Mouse (Mus musculus) forebrain, postnatal 0 days (tissue): Measurements from ENCODE around the gene Macf1. TPM values are rescaled to one million over a fixed set of nuclear protein-coding genes. Genes with fewer than 3 reads are reported as not detected.

Source experiments
- ATAC-seq: fragments of 200-750 bp; cut with Nextera tagmentation; 2 replicates; pipeline ENCODE4 v1.8.0; 2017; ENCODE audit warnings: mild to moderate bottlenecking, moderate library complexity
- DNase-seq: peaks from one replicate; pipeline ENCODE4 v3.0.0-alpha.2; 2015
- H3K27ac ChIP-seq: fragments of 300-500 bp; sonication (generic); 2 replicates; pipeline ENCODE4 v1.5.1; 2014; ENCODE audit warnings: low read depth, mild to moderate bottlenecking, antibody characterized with exemption, low read length, moderate library complexity, mixed read lengths
- H3K27me3 ChIP-seq: fragments of 300-500 bp; sonication (generic); 2 replicates; pipeline ENCODE4 v1.6.1; 2014; ENCODE audit warnings: mild to moderate bottlenecking, low read length, mixed read lengths; ENCODE audit not compliant: insufficient read depth
- H3K36me3 ChIP-seq: fragments of 300-500 bp; sonication (generic); 2 replicates; pipeline ENCODE4 v1.6.1; 2014; ENCODE audit warnings: mild to moderate bottlenecking, moderate library complexity; ENCODE audit not compliant: insufficient read depth
- H3K4me1 ChIP-seq: fragments of 300-500 bp; sonication (generic); 2 replicates; pipeline ENCODE4 v1.6.1; 2014; ENCODE audit warnings: antibody characterized with exemption; ENCODE audit not compliant: insufficient read depth
- H3K4me2 ChIP-seq: fragments of 300-500 bp; sonication (generic); 2 replicates; pipeline ENCODE4 v1.6.1; 2014; ENCODE audit warnings: low read depth, mild to moderate bottlenecking, moderate library complexity
- H3K4me3 ChIP-seq: fragments of 300-500 bp; sonication (generic); 2 replicates; pipeline ENCODE4 v1.5.1; 2014; ENCODE audit warnings: low read depth, low read length, mixed read lengths
- H3K9ac ChIP-seq: fragments of 300-500 bp; sonication (generic); 2 replicates; pipeline ENCODE4 v1.6.1; 2014; ENCODE audit warnings: mild to moderate bottlenecking
- H3K9me3 ChIP-seq: fragments of 300-500 bp; sonication (generic); 2 replicates; pipeline ENCODE4 v1.6.1; 2016; ENCODE audit warnings: low read length
- CTCF ChIP-seq: sonication (generic); IDR thresholded peaks from 2 replicates; pipeline ENCODE4 v1.5.1; 2016; ENCODE audit warnings: antibody characterized with exemption, control low read depth, low read depth
- WGBS: fragments of 180-500 bp; shearing (Covaris S2); extraction: QIAGEN DNeasy Blood & Tissue Kit; methylation state at CpG from one replicate; pipeline ENCODE4 v1.1.7; 2014; 5-methylcytosine and 5-hydroxymethylcytosine counted together
- polyA plus RNA-seq: library from polyadenylated mRNA; unstranded; fragments of >200 nt; fragmentation: Nextera tagmentation; extraction: Ambion mirVana; gene quantifications from 2 replicates; pipeline ENCODE4 v1.2.1, GENCODE M21; 2015
- total RNA-seq: library from RNA; depleted of rRNA; stranded (reverse); fragments of >200 nt; gene quantifications from 2 replicates; pipeline ENCODE4 v1.2.3, GENCODE M21; 2014

Gene Macf1
- total and polyA plus RNA-seq, 2 experiments from 2014 or later: 58.2 to 345 TPM

- Histone ChIP-seq H3K4me2 (no peak overlapping the region), H3K9me3 (no peaks in the 10 kb centered on the region), H3K27ac (no peak overlapping the region), H3K27me3 (no peaks in the 10 kb centered on the region), H3K36me3 (0 out of 2 replicates have a peak, but pooled peaks cover 6% of the 10 kb centered on the region), H3K4me3 (no peak overlapping the region), H3K4me1 (no peaks in the 10 kb centered on the region; the same call in 1 of the 2 replicates), H3K9ac (no peak overlapping the region)
- WGBS: 89% methylated on average over 3 of the region's 3 CpGs
- no peak for ATAC-seq
- no peak for DNase-seq
- TF ChIP-seq CTCF: no peak
These were observed 52.5 kb downstream of the Macf1 start for GRCm38 (mm10) chr4:123631654-123632053.

GRCm38 (mm10) chr4:123627683-123628082, 56.5 kb downstream of the Macf1 start:
- Histone ChIP-seq H3K4me2 (no peak overlapping the region), H3K9me3 (no peaks in the 10 kb centered on the region), H3K4me1 (peaks cover 3% of the 10 kb centered on the region; the same call in 1 of the 2 replicates), H3K27ac (no peak overlapping the region), H3K36me3 (0 out of 2 replicates have a peak, but pooled peaks cover 6% of the 10 kb centered on the region), H3K27me3 (no peaks in the 10 kb centered on the region), H3K9ac (no peak overlapping the region), H3K4me3 (no peak overlapping the region)
- no peak for ATAC-seq
- WGBS: 58% methylated on average over 5 of the region's 5 CpGs
- no peak for DNase-seq
- TF ChIP-seq CTCF: peak; percentile 19; the same call in 1 of the 2 replicates

- H3K4me2 ChIP-seq: no peak overlapping the region
- WGBS: 80% methylated on average over 6 of the region's 6 CpGs
These were observed 58.7 kb downstream of the Macf1 start for GRCm38 (mm10) chr4:123625332-123626072.

GRCm38 (mm10) chr4:123624438-123624837, 59.7 kb downstream of the Macf1 start:
- Histone ChIP-seq H3K9ac (no peak overlapping the region), H3K4me2 (no peak overlapping the region), H3K27me3 (no peaks in the 10 kb centered on the region), H3K27ac (no peak overlapping the region), H3K4me1 (peaks cover 3% of the 10 kb centered on the region; the same call in 1 of the 2 replicates), H3K9me3 (no peaks in the 10 kb centered on the region), H3K4me3 (no peak overlapping the region), H3K36me3 (no peaks in the 10 kb centered on the region)
- ATAC-seq (no peak), DNase-seq (no peak)
- TF ChIP-seq CTCF: no peak
- WGBS: 12% methylated on average over 5 of the region's 5 CpGs

More at GRCm38 (mm10) chr4:123625332-123626072, 58.7 kb downstream of the Macf1 start:
- no peak for DNase-seq
- no peaks in the 10 kb centered on the region for H3K27me3 ChIP-seq
- H3K9ac ChIP-seq: no peak overlapping the region
- peaks cover 3% of the 10 kb centered on the region; the same call in 1 of the 2 replicates for H3K4me1 ChIP-seq
- no peaks in the 10 kb centered on the region for H3K9me3 ChIP-seq
- no peak for TF ChIP-seq CTCF
- H3K4me3 ChIP-seq: no peak overlapping the region
- no peak overlapping the region for H3K27ac ChIP-seq
- 0 out of 2 replicates have a peak, but pooled peaks cover 6% of the 10 kb centered on the region for H3K36me3 ChIP-seq
- no peak for ATAC-seq

- 84% methylated on average over 5 of the region's 5 CpGs for WGBS
- Histone ChIP-seq H3K4me1 (peaks cover 3% of the 10 kb centered on the region; the same call in 1 of the 2 replicates), H3K4me2 (no peak overlapping the region), H3K27me3 (no peaks in the 10 kb centered on the region), H3K4me3 (no peak overlapping the region), H3K27ac (no peak overlapping the region), H3K9me3 (no peaks in the 10 kb centered on the region), H3K36me3 (no peaks in the 10 kb centered on the region), H3K9ac (no peak overlapping the region)
- no peak for TF ChIP-seq CTCF
- DNase-seq (no peak), ATAC-seq (no peak)
These were observed 60.4 kb downstream of the Macf1 start for GRCm38 (mm10) chr4:123623742-123624151.

GRCm38 (mm10) chr4:123621732-123622131, 62.4 kb downstream of the Macf1 start:
- Histone ChIP-seq H3K36me3 (no peaks in the 10 kb centered on the region), H3K9me3 (no peaks in the 10 kb centered on the region), H3K4me3 (no peak overlapping the region), H3K4me1 (peaks cover 3% of the 10 kb centered on the region; the same call in 1 of the 2 replicates), H3K27ac (no peak overlapping the region), H3K9ac (no peak overlapping the region), H3K4me2 (no peak overlapping the region), H3K27me3 (no peaks in the 10 kb centered on the region)
- no peak for DNase-seq
- no peak for ATAC-seq
- TF ChIP-seq CTCF: no peak

- H3K9me3 ChIP-seq: no peaks in the 10 kb centered on the region
- no peak overlapping the region for H3K9ac ChIP-seq
- no peak for ATAC-seq
- H3K36me3 ChIP-seq: no peaks in the 10 kb centered on the region
- TF ChIP-seq CTCF: no peak
- no peak overlapping the region for H3K27ac ChIP-seq
- DNase-seq: no peak
- H3K4me2 ChIP-seq: no peak overlapping the region
- no peak overlapping the region for H3K4me3 ChIP-seq
- no peaks in the 10 kb centered on the region for H3K4me1 ChIP-seq
- H3K27me3 ChIP-seq: no peaks in the 10 kb centered on the region
- WGBS: 62% methylated on average over 5 of the region's 5 CpGs
These were observed 66.3 kb downstream of the Macf1 start for GRCm38 (mm10) chr4:123617727-123618389.
